Mouse (Mus musculus) ES-E14 (cell line): Measurements from ENCODE around the gene Ubap2l.

Experiments
- CHD2 ChIP-seq: IDR thresholded peaks from 2 replicates; pipeline ENCODE4 v1.6.1; 2014; ENCODE audit warnings: mild to moderate bottlenecking, low read depth, low read length, inconsistent platforms
- HCFC1 ChIP-seq: IDR thresholded peaks from 2 replicates; pipeline ENCODE4 v1.6.1; 2012; ENCODE audit warnings: low read length, inconsistent platforms, borderline replicate concordance; ENCODE audit not compliant: insufficient read depth
- MAFK ChIP-seq: IDR thresholded peaks from 2 replicates; pipeline ENCODE4 v1.6.1; 2014; ENCODE audit warnings: mild to moderate bottlenecking, low read depth, low read length, inconsistent platforms; ENCODE audit not compliant: insufficient read depth
- ZC3H11A ChIP-seq: IDR thresholded peaks from 2 replicates; pipeline ENCODE4 v1.6.1; 2012; ENCODE audit warnings: low read depth, mild to moderate bottlenecking, inconsistent platforms, low read length, borderline replicate concordance
- ZNF384 ChIP-seq: IDR thresholded peaks from 2 replicates; pipeline ENCODE4 v1.6.1; 2012; ENCODE audit warnings: low read depth, low read length, inconsistent platforms

DNA sequence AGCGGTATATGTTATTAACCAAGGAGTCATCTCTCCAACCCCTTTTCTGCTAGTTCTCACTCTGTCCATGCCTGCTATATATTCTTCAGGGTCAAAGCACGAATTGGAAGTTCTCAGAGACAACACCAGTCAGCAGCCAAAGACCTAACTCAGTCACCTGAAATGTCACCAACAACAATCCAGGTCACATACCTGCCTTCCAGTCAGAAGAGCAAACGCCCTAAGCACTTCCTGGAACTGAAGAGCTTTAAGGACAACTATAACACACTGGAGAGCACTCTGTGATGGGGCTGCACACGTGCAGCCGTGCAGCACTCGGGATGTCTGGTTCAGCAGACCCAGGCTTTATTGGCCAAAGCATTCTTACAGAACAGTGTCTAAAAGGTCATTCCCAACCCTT is 9.1 kb upstream of the Ubap2l start:
- TF ChIP-seq HCFC1 = no peak
- TF ChIP-seq ZC3H11A = no peak
- no peak for TF ChIP-seq CHD2
- no peak for TF ChIP-seq ZNF384
- no peak for TF ChIP-seq MAFK
